Mouse (Mus musculus) CH12.LX (cell line): ENCODE results near the gene Stk40. TPM values are rescaled to one million over a fixed set of nuclear protein-coding genes. Genes with fewer than 3 reads are reported as not detected.

ENCODE experiments used
- DNase-seq: peaks from one replicate; pipeline ENCODE4 v3.0.0-alpha.2; 2013; ENCODE audit errors: extremely low read depth
- H3K27ac ChIP-seq: 2 replicates; pipeline ENCODE4 v1.5.1; 2012; ENCODE audit warnings: low read depth, mild to moderate bottlenecking, control low read depth, moderate library complexity; ENCODE audit not compliant: insufficient read depth
- H3K27me3 ChIP-seq: replicated peaks from 2 replicates; pipeline ENCODE3; 2012; ENCODE audit warnings: inconsistent platforms
- H3K36me3 ChIP-seq, 2 experiments: replicated peaks in 1 of 2; 2 replicates each; pipeline versions ENCODE3 to v1.6.1; 2012; ENCODE audit warnings: inconsistent platforms in 1 of 2, low read length in 1 of 2, mild to moderate bottlenecking in 1 of 2, mixed read lengths in 1 of 2, moderate library complexity in 1 of 2; ENCODE audit not compliant: control insufficient read depth in 1 of 2, insufficient read depth in 1 of 2
- H3K4me1 ChIP-seq, 2 experiments: 2 replicates each; pipeline ENCODE4 v1.6.1; 2012; ENCODE audit warnings: inconsistent platforms in 1 of 2, moderate library complexity in 1 of 2; ENCODE audit not compliant: insufficient read depth in 2 of 2, control insufficient read depth in 1 of 2
- H3K4me2 ChIP-seq: 2 replicates; pipeline ENCODE4 v1.6.1; 2012; ENCODE audit warnings: low read depth, mild to moderate bottlenecking, control low read depth; ENCODE audit not compliant: poor library complexity, insufficient read depth, severe bottlenecking
- H3K4me3 ChIP-seq, 3 experiments: fragments of 150-350 bp in 1 of 3; sonication (generic) in 1 of 3; replicated peaks in 1 of 3; 2 replicates each; pipeline versions ENCODE3 to v1.5.1; 2011 to 2012; ENCODE audit warnings: low read depth in 2 of 3, low read length in 2 of 3, mild to moderate bottlenecking in 2 of 3, moderate library complexity in 2 of 3, control low read depth in 1 of 3, improper control_type of control experiment in 1 of 3, inconsistent platforms in 1 of 3, mixed read lengths in 1 of 3; ENCODE audit not compliant: poor library complexity in 1 of 3
- H3K79me2 ChIP-seq: replicated peaks from 2 replicates; pipeline ENCODE4 v1.6.1; 2012; ENCODE audit warnings: mild to moderate bottlenecking, moderate library complexity; ENCODE audit not compliant: control insufficient read depth, poor library complexity, insufficient read depth, severe bottlenecking; ENCODE audit errors: extremely low read depth
- H3K9ac ChIP-seq: 2 replicates; pipeline ENCODE4 v1.6.1; 2012; ENCODE audit warnings: low read depth, mild to moderate bottlenecking, control low read depth, moderate library complexity; ENCODE audit not compliant: insufficient read depth
- H3K9me3 ChIP-seq: replicated peaks from 2 replicates; pipeline ENCODE3; 2012; ENCODE audit warnings: low read length, inconsistent platforms, mixed read lengths
- CHD1 ChIP-seq: IDR thresholded peaks from 2 replicates; pipeline ENCODE4 v1.6.1; 2012; ENCODE audit warnings: low read depth, low read length, improper control_type of control experiment, inconsistent platforms
- IRF4 ChIP-seq: IDR thresholded peaks from 2 replicates; pipeline ENCODE4 v1.6.1; 2014; ENCODE audit warnings: low read depth, mild to moderate bottlenecking, inconsistent platforms, low read length, improper control_type of control experiment
- JUN ChIP-seq: IDR thresholded peaks from 2 replicates; pipeline ENCODE4 v1.6.1; 2011; ENCODE audit warnings: low read depth, mild to moderate bottlenecking, low read length, improper control_type of control experiment, moderate library complexity; ENCODE audit not compliant: insufficient read depth
- KAT2A ChIP-seq: IDR thresholded peaks from 2 replicates; pipeline ENCODE4 v1.6.1; 2012; ENCODE audit warnings: low read length, improper control_type of control experiment, inconsistent platforms; ENCODE audit not compliant: insufficient replicate concordance
- MAX ChIP-seq: IDR thresholded peaks from 2 replicates; pipeline ENCODE4 v1.6.1; 2011; ENCODE audit warnings: low read length, improper control_type of control experiment
- MAZ ChIP-seq: IDR thresholded peaks from 2 replicates; pipeline ENCODE4 v1.6.1; 2012; ENCODE audit warnings: low read depth, mild to moderate bottlenecking, inconsistent platforms, low read length, improper control_type of control experiment, moderate library complexity
- MEF2A ChIP-seq: IDR thresholded peaks from 2 replicates; pipeline ENCODE4 v1.6.1; 2014; ENCODE audit warnings: low read depth, mild to moderate bottlenecking, inconsistent platforms, low read length, improper control_type of control experiment, borderline replicate concordance
- MYC ChIP-seq: IDR thresholded peaks from 2 replicates; pipeline ENCODE4 v1.6.1; 2011; ENCODE audit warnings: low read depth, mild to moderate bottlenecking, improper control_type of control experiment, low read length
- NELFE ChIP-seq: IDR thresholded peaks from 2 replicates; pipeline ENCODE4 v1.6.1; 2011; ENCODE audit warnings: low read depth, low read length, improper control_type of control experiment
- PAX5 ChIP-seq: IDR thresholded peaks from 2 replicates; pipeline ENCODE4 v1.6.1; 2012; ENCODE audit warnings: low read length, inconsistent platforms, mixed read lengths
- POLR2A ChIP-seq: IDR thresholded peaks from 2 replicates; pipeline ENCODE4 v1.6.1; 2011; ENCODE audit warnings: low read depth, mild to moderate bottlenecking, improper control_type of control experiment, low read length
- TCF12 ChIP-seq: IDR thresholded peaks from 2 replicates; pipeline ENCODE4 v1.6.1; 2014; ENCODE audit warnings: low read depth, mild to moderate bottlenecking, inconsistent platforms, low read length, improper control_type of control experiment
- UBTF ChIP-seq: IDR thresholded peaks from 2 replicates; pipeline ENCODE4 v1.6.1; 2012; ENCODE audit warnings: low read depth, mild to moderate bottlenecking, inconsistent platforms, low read length, improper control_type of control experiment, moderate library complexity
- USF1 ChIP-seq: IDR thresholded peaks from 2 replicates; pipeline ENCODE4 v1.6.1; 2014; ENCODE audit warnings: low read depth, mild to moderate bottlenecking, inconsistent platforms, low read length, improper control_type of control experiment
- ZMIZ1 ChIP-seq: IDR thresholded peaks from 2 replicates; pipeline ENCODE4 v1.6.1; 2012; ENCODE audit warnings: low read depth, mild to moderate bottlenecking, inconsistent platforms, low read length, improper control_type of control experiment
- ZNF384 ChIP-seq: IDR thresholded peaks from 2 replicates; pipeline ENCODE4 v1.6.1; 2012; ENCODE audit warnings: low read depth, low read length, improper control_type of control experiment, inconsistent platforms
- dilution Hi-C: fragments of 300-500 bp; cut with MboI; formaldehyde crosslinking; loops from 2 replicates; pipeline ENCODE4 v1.14.3; 2020; ENCODE audit warnings: low sequenced_read_pairs; ENCODE audit not compliant: extremely low pct_unique_long_range_greater_than_20kb, extremely low pct_ligation_motif_present
- in situ Hi-C: fragments of 300-500 bp; cut with MboI; formaldehyde crosslinking; loops from 3 replicates; pipeline ENCODE4 v1.14.3; 2019; ENCODE audit warnings: low sequenced_read_pairs, low pct_ligation_motif_present, low pct_unique_long_range_greater_than_20kb, mixed read lengths
- polyA plus RNA-seq: library from polyadenylated mRNA; unstranded; fragments of >175 nt; gene quantifications from 2 replicates; pipeline ENCODE4 v1.2.1, GENCODE M21; 2012; ENCODE audit warnings: low read depth; ENCODE audit not compliant: insufficient read length
- total RNA-seq, 2 experiments: library from RNA; depleted of rRNA; stranded (reverse); fragments of 300-350 nt in 1 of 2; fragments of >200 nt in 1 of 2; gene quantifications; 2 replicates each; pipeline ENCODE4 v1.2.3; 2012 to 2014

Stk40 gene
- total and polyA plus RNA-seq, 3 experiments = 8.6 to 33.0 (median 16.4) TPM

GRCm38 (mm10) chr4:126119051-126119450 lies 15.3 kb downstream of the Stk40 start:
- Histone ChIP-seq H3K79me2 (peaks cover 10% of the 10 kb centered on the region; the same call in 1 of the 2 replicates), H3K4me1 (peaks cover 0 to 5% of the 10 kb centered on the region in 2 experiments; a peak in 1 of 4 replicates), H3K36me3 (peaks cover 55 to 83% of the 10 kb centered on the region in 2 experiments), H3K27me3 (no peaks in the 10 kb centered on the region), H3K9me3 (peaks cover 2% of the 10 kb centered on the region), H3K4me2 (no peak overlapping the region)
- in situ Hi-C loops (no loop called here), dilution Hi-C loops (no loop called here)
- TF ChIP-seq PAX5 (no peak), ZMIZ1 (no peak)
- TF ChIP-seq, all 38 proteins: peak for 0
- H3K27ac ChIP-seq = no peak overlapping the region
- no peak overlapping the region for H3K9ac ChIP-seq
- H3K4me3 ChIP-seq = no peak overlapping the region
- DNase-seq = no peak

- DNase-seq = no peak
- H3K36me3 ChIP-seq = peaks cover 56 to 84% of the 10 kb centered on the region in 2 experiments
- no peak overlapping the region for H3K27ac ChIP-seq
- no peak overlapping the region for H3K9ac ChIP-seq
- in situ Hi-C loops = no loop called here
- no peak overlapping the region for H3K4me2 ChIP-seq
- H3K4me3 ChIP-seq = no peak overlapping the region
- H3K9me3 ChIP-seq = peaks cover 2% of the 10 kb centered on the region
- peaks cover 9% of the 10 kb centered on the region; the same call in 1 of the 2 replicates for H3K79me2 ChIP-seq
- dilution Hi-C loops = no loop called here
- H3K4me1 ChIP-seq = peaks cover 0 to 5% of the 10 kb centered on the region in 2 experiments; a peak in 1 of 4 replicates
- no peaks in the 10 kb centered on the region for H3K27me3 ChIP-seq
- TF ChIP-seq CHD1 (no peak), IRF4 (no peak), NELFE (no peak), ZNF384 (no peak), TCF12 (no peak), MAZ (no peak), MAX (no peak), PAX5 (no peak), UBTF (no peak), MYC (no peak), USF1 (no peak), KAT2A (no peak), POLR2A (no peak), MEF2A (no peak), JUN (no peak)
Measured at GRCm38 (mm10) chr4:126120052-126120451, 16.3 kb downstream of the Stk40 start.
